Mouse (Mus musculus): Measurements from ENCODE around the gene Hhat. TPM values are rescaled to one million over a fixed set of nuclear protein-coding genes. Genes with fewer than 3 reads are reported as not detected.

The Hhat gene
- polyA plus RNA-seq, 1 experiment, result 3.9 TPM

DNA sequence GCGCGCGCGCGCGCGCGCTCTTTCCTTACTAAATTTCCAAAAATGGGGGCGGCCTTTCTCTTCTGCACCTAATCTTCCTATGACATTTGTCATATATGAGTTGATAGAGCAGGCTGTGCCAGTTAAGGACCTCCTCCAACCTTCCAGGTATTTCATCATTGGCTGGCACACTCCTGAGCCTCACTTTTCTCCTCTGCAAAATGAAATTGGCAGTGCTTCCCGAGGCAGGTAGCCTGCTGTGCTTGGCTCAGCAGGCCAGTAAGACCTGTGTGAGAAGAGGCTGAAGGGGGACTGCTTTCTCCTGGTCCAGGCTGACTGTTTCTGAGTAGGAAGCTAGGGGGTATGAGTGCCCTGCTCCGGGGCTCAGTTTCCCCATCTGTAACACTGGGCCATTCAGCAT, 283.5 kb downstream of the Hhat start:
- H3K27me3 ChIP-seq (ENCODE audit: control insufficient read depth, insufficient read depth, insufficient read length), result no peaks in the 10 kb centered on the region
- no peak for TF ChIP-seq FOSL1 (IDR thresholded peaks at IDR 0.05; ENCODE audit: insufficient read depth, low read length, poor library complexity, severe bottlenecking)
- TF ChIP-seq USF1 (IDR thresholded peaks at IDR 0.05; ENCODE audit: low read depth), result no peak
- no peak for TF ChIP-seq CEBPB (IDR thresholded peaks at IDR 0.05; ENCODE audit: low read depth)
- TF ChIP-seq CTCF (IDR thresholded peaks at IDR 0.05; ENCODE audit: control insufficient read depth, insufficient read depth, insufficient read length), result no peak
- TF ChIP-seq MAX (IDR thresholded peaks at IDR 0.05), result no peak
- no peak for TF ChIP-seq MYOD1 (IDR thresholded peaks at IDR 0.05; ENCODE audit: control insufficient read depth, insufficient read length, low read depth)
- TF ChIP-seq MYOG (IDR thresholded peaks at IDR 0.05; ENCODE audit: control insufficient read depth, extremely low read depth, insufficient read length), result no peak
- H3K79me2 ChIP-seq (ENCODE audit: control insufficient read depth, insufficient read depth), result no peaks in the 10 kb centered on the region
- H3K79me3 ChIP-seq (ENCODE audit: low read depth), result no peaks in the 10 kb centered on the region
- H3ac ChIP-seq (ENCODE audit: control insufficient read depth, insufficient read length, low read depth), result no peak overlapping the region
- H3K4me3 ChIP-seq (ENCODE audit: insufficient read depth, poor library complexity, severe bottlenecking), result no peak overlapping the region
- H3K36me3 ChIP-seq (ENCODE audit: control insufficient read depth, insufficient read depth), result no peaks in the 10 kb centered on the region

DNA sequence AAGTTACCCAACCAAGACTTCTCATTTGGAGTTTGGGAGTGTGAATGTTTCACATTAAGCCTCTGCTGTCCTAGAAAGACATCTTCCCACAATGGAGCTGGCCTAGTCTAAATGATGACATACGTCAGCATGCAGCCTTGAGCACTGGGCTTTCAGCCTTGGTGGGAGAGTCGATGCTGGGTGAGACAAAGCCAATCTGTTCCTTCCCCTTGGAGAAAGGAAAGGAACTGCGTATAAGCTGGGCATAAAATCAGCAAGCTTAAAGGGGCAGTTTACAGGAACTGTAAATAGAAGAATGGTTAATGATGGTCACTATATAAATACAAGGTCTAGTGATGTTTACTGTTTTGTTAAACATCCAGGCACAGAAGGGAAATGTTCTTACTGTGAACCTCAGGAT, 286.0 kb downstream of the Hhat start:
- Histone ChIP-seq H3ac (ENCODE audit: control insufficient read depth, insufficient read length, low read depth) (no peak overlapping the region), H3K27me3 (ENCODE audit: control insufficient read depth, insufficient read depth, insufficient read length) (no peaks in the 10 kb centered on the region), H3K79me2 (ENCODE audit: control insufficient read depth, insufficient read depth) (no peaks in the 10 kb centered on the region), H3K4me3 (ENCODE audit: insufficient read depth, poor library complexity, severe bottlenecking) (no peak overlapping the region), H3K79me3 (ENCODE audit: low read depth) (no peaks in the 10 kb centered on the region), H3K36me3 (ENCODE audit: control insufficient read depth, insufficient read depth) (no peaks in the 10 kb centered on the region)
- TF ChIP-seq MYOD1 (IDR thresholded peaks at IDR 0.05; ENCODE audit: control insufficient read depth, insufficient read length, low read depth) (no peak), CEBPB (IDR thresholded peaks at IDR 0.05; ENCODE audit: low read depth) (no peak), FOSL1 (IDR thresholded peaks at IDR 0.05; ENCODE audit: insufficient read depth, low read length, poor library complexity, severe bottlenecking) (no peak), MYOG (IDR thresholded peaks at IDR 0.05; ENCODE audit: control insufficient read depth, extremely low read depth, insufficient read length) (no peak), CTCF (IDR thresholded peaks at IDR 0.05; ENCODE audit: control insufficient read depth, insufficient read depth, insufficient read length) (no peak), USF1 (IDR thresholded peaks at IDR 0.05; ENCODE audit: low read depth) (no peak), MAX (IDR thresholded peaks at IDR 0.05) (no peak)

DNA sequence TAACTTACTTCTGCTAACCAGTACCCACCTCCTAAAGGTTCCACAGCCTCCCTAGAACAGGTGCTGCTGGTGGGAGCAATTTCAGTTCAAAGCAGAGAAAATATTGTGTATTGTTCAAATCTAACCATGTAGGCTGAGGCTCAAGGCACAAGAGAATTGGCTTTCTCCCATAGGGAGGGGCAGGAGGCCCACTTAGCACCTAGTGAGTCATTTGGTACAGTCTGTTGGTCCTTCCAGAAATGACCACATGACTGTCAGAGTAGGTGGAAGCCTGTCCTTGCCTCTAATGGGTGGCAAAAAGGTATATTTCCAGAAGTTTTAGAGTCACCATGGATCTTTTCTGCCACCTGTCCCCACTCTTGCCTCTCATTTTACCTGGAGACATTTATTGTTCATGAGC, 289.6 kb downstream of the Hhat start:
- TF ChIP-seq CEBPB (IDR thresholded peaks at IDR 0.05; ENCODE audit: low read depth) (no peak), FOSL1 (IDR thresholded peaks at IDR 0.05; ENCODE audit: insufficient read depth, low read length, poor library complexity, severe bottlenecking) (no peak), USF1 (IDR thresholded peaks at IDR 0.05; ENCODE audit: low read depth) (no peak), MYOD1 (IDR thresholded peaks at IDR 0.05; ENCODE audit: control insufficient read depth, insufficient read length, low read depth) (no peak), MYOG (IDR thresholded peaks at IDR 0.05; ENCODE audit: control insufficient read depth, extremely low read depth, insufficient read length) (no peak), MAX (IDR thresholded peaks at IDR 0.05) (no peak), CTCF (IDR thresholded peaks at IDR 0.05; ENCODE audit: control insufficient read depth, insufficient read depth, insufficient read length) (no peak)
- Histone ChIP-seq H3K79me2 (ENCODE audit: control insufficient read depth, insufficient read depth) (no peaks in the 10 kb centered on the region), H3ac (ENCODE audit: control insufficient read depth, insufficient read length, low read depth) (no peak overlapping the region), H3K27me3 (ENCODE audit: control insufficient read depth, insufficient read depth, insufficient read length) (no peaks in the 10 kb centered on the region), H3K36me3 (ENCODE audit: control insufficient read depth, insufficient read depth) (no peaks in the 10 kb centered on the region), H3K4me3 (ENCODE audit: insufficient read depth, poor library complexity, severe bottlenecking) (no peak overlapping the region), H3K79me3 (ENCODE audit: low read depth) (no peaks in the 10 kb centered on the region)

DNA sequence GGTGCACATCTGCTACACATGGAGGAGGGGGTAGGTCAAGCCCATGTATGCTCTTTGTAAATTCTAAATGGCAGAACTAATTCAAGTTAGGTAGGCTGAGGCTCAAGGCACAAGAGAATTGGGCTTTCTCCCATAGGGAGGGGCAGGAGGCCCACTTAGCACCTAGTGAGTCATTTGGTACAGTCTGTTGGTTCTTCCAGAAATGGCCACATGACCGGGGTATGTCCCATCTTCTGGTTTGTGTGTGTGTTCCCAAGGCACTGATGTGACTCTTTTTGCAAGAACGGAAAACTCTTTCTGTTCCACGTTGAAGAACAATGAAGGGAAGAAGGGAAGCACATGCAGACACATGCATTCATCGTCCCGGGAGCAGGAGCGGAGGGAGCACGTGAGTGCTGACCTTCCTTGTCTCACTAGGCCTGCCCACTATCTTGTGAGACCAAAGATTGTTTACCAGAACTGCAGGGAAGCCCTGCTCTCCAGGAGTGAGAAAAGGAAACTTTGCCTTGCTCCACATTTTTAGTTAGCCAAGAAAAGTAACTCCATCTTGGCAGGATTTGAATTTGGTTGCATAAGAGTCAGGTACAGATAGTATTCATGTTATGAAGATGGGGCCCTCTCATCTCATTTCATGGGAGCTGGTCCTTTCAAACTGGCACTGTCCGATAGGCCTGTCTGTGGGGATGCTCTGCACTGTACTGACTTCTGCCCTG, 290.8 kb downstream of the Hhat start:
- Histone ChIP-seq H3ac (ENCODE audit: control insufficient read depth, insufficient read length, low read depth) (no peak overlapping the region), H3K27me3 (ENCODE audit: control insufficient read depth, insufficient read depth, insufficient read length) (no peaks in the 10 kb centered on the region), H3K79me2 (ENCODE audit: control insufficient read depth, insufficient read depth) (no peaks in the 10 kb centered on the region), H3K4me3 (ENCODE audit: insufficient read depth, poor library complexity, severe bottlenecking) (no peak overlapping the region), H3K79me3 (ENCODE audit: low read depth) (no peaks in the 10 kb centered on the region), H3K36me3 (ENCODE audit: control insufficient read depth, insufficient read depth) (no peaks in the 10 kb centered on the region)
- TF ChIP-seq FOSL1 (IDR thresholded peaks at IDR 0.05; ENCODE audit: insufficient read depth, low read length, poor library complexity, severe bottlenecking) (no peak), CEBPB (IDR thresholded peaks at IDR 0.05; ENCODE audit: low read depth) (no peak), USF1 (IDR thresholded peaks at IDR 0.05; ENCODE audit: low read depth) (no peak), MYOD1 (IDR thresholded peaks at IDR 0.05; ENCODE audit: control insufficient read depth, insufficient read length, low read depth) (no peak), CTCF (IDR thresholded peaks at IDR 0.05; ENCODE audit: control insufficient read depth, insufficient read depth, insufficient read length) (no peak), MAX (IDR thresholded peaks at IDR 0.05) (no peak), MYOG (IDR thresholded peaks at IDR 0.05; ENCODE audit: control insufficient read depth, extremely low read depth, insufficient read length) (no peak)

DNA sequence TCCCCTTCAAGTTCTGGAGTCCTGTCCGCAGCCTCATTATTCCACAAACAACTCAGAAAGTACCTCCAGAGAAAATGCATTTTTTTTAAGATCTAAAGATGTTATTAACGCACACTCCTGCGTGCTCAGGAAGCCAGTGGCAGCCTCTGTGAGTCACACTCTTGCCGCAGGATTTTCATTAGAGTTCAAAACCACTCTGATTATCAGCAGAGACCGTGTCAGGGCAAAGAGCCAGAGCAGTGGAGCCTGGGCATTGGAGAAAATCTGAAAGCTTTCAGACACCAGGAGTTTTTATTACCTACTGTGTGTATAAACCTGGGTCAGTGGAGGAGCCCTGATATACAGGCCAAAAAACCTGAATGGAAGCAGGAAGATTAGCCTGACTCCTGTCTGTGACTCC, 292.8 kb downstream of the Hhat start:
- Histone ChIP-seq H3K79me2 (ENCODE audit: control insufficient read depth, insufficient read depth) (no peaks in the 10 kb centered on the region), H3ac (ENCODE audit: control insufficient read depth, insufficient read length, low read depth) (no peak overlapping the region), H3K36me3 (ENCODE audit: control insufficient read depth, insufficient read depth) (no peaks in the 10 kb centered on the region), H3K27me3 (ENCODE audit: control insufficient read depth, insufficient read depth, insufficient read length) (no peaks in the 10 kb centered on the region), H3K4me3 (ENCODE audit: insufficient read depth, poor library complexity, severe bottlenecking) (no peak overlapping the region), H3K79me3 (ENCODE audit: low read depth) (no peaks in the 10 kb centered on the region)
- TF ChIP-seq MYOG (IDR thresholded peaks at IDR 0.05; ENCODE audit: control insufficient read depth, extremely low read depth, insufficient read length) (no peak), USF1 (IDR thresholded peaks at IDR 0.05; ENCODE audit: low read depth) (no peak), MYOD1 (IDR thresholded peaks at IDR 0.05; ENCODE audit: control insufficient read depth, insufficient read length, low read depth) (no peak)

DNA sequence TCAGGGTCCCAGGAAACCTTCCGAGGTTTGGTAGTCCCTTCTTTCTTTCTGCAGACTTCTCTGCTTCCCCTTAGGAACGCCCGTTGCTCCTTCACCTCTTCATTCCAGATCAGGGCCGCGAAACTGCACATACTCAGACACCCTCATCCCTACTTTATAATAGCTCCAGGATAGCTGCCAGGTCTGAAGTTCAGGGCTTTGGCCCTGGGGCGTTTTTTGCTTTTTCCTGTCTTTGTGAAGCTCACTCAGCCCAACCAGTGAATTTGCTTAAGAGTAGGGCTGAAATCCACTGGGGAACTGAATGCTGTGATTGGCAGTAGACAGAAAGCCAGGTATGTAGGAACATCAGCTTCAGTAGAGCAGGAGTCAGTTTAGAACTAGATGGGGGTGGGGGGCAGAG, 293.5 kb downstream of the Hhat start:
- Histone ChIP-seq H3K27me3 (ENCODE audit: control insufficient read depth, insufficient read depth, insufficient read length) (no peaks in the 10 kb centered on the region), H3ac (ENCODE audit: control insufficient read depth, insufficient read length, low read depth) (no peak overlapping the region), H3K79me2 (ENCODE audit: control insufficient read depth, insufficient read depth) (no peaks in the 10 kb centered on the region), H3K79me3 (ENCODE audit: low read depth) (no peaks in the 10 kb centered on the region), H3K4me3 (ENCODE audit: insufficient read depth, poor library complexity, severe bottlenecking) (no peak overlapping the region), H3K36me3 (ENCODE audit: control insufficient read depth, insufficient read depth) (no peaks in the 10 kb centered on the region)
- no peak for TF ChIP-seq CTCF (IDR thresholded peaks at IDR 0.05; ENCODE audit: control insufficient read depth, insufficient read depth, insufficient read length)
- TF ChIP-seq CEBPB (IDR thresholded peaks at IDR 0.05; ENCODE audit: low read depth), result no peak
